Mouse (Mus musculus): ENCODE data around the gene Ppm1f.

GRCm38 (mm10) chr16:16903188-16903587 lies 6.9 kb downstream of the Ppm1f start:
- TF ChIP-seq CTCF (IDR thresholded peaks at IDR 0.05; ENCODE audit: control insufficient read depth, insufficient read depth, insufficient replicate concordance, low read depth, low read length) (no peak), POLR2A (IDR thresholded peaks at IDR 0.05; ENCODE audit: control insufficient read depth, low read depth, low read length) (no peak)

All from testis, adult 2 months (tissue).